Mouse (Mus musculus): ENCODE results near the gene Olfr1564.
"Not testable (repeated sequence)": the region's sequence is repeated elsewhere in the genome, so short reads cannot be mapped to it uniquely, and the experiment has no call there.

The Olfr1564 gene

GRCm38 (mm10) chr17:33221590-33221989 is at the start of gene Olfr1564:
TSS of gene Olfr1564 (minus strand) at chr17:33221690.
- no peak for DNase-seq (ENCODE audit: low spot score in 2 of 2)

DNA sequence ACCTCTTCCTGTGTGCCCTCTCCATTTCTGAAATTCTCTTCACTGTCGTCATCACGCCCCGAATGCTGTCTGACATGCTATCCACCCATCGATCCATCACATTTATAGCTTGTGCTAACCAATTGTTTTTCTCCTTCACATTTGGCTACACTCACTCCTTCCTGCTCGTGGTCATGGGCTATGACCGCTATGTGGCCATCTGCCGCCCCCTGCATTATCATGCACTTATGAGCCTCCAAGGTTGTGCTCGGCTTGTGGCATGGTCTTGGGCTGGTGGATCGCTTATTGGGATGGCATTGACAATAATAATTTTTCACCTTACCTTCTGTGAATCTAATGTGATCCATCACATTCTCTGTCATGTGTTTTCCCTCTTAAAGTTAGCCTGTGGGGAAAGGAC is 47.4 kb upstream of the Olfr1564 start:
- DNase-seq (ENCODE audit: low spot score in 2 of 2): no peak

GRCm38 (mm10) chr17:33264376-33264775 is 42.9 kb upstream of the Olfr1564 start, which contains the start of gene Olfr63:
TSS of gene Olfr63 (plus strand) at chr17:33264676.
- no peak for DNase-seq (ENCODE audit: low spot score in 2 of 2)

DNA sequence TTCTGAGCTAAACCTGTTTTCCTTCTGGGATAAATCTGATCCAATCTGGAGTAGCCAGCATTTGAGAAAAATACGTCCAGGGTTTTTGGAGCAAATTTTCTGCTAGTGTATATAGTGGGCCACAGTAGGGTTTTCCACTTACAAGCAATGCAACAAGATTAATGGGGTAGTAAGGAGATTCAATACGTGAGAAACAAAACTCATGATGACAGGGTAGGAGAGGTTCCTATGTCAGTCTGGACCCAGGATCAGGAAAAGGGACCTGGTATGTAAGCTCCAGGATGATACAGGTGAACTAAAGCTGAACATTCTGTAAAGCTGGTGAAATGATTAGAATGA is 33.8 kb upstream of the Olfr1564 start:
- DNase-seq (ENCODE audit: low spot score in 2 of 2): not testable (repeated sequence)

GRCm38 (mm10) chr17:33254530-33255318 is 33.2 kb upstream of the Olfr1564 start, which contains the start of gene Zfp955a:
TSS of gene Zfp955a (minus strand) at chr17:33255145.
- DNase-seq (ENCODE audit: low spot score in 2 of 2): not testable (repeated sequence)

- not testable (repeated sequence) for DNase-seq (ENCODE audit: low spot score in 2 of 2)
Observed at GRCm38 (mm10) chr17:33236646-33237045, 15.2 kb upstream of the Olfr1564 start.

DNA sequence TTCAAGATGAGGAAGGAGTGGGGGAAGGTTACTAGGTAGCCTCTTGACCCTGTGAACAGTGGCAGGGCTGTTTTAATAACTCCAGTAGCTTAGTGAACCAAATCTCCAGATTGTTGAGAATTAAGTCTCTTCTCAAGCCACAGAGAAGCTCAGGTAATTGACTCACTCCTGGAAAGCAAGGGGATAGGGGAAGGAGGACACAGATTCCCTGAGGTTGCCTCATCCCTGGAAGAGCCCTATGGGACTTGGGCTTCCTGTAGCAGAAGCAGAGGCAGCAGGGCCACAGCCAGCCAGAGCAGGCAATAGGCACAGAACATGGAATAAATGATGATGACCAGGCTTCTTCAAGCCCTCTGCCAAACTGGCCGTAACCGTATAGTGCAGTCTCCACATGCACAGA is 30.5 kb downstream of the Olfr1564 start, which contains the start of gene Olfr239:
Gene Olfr239, plus strand, starts transcription at position 301 of the 400 bp plus-strand sequence.
- DNase-seq (ENCODE audit: low spot score in 2 of 2): not testable (repeated sequence)

DNA sequence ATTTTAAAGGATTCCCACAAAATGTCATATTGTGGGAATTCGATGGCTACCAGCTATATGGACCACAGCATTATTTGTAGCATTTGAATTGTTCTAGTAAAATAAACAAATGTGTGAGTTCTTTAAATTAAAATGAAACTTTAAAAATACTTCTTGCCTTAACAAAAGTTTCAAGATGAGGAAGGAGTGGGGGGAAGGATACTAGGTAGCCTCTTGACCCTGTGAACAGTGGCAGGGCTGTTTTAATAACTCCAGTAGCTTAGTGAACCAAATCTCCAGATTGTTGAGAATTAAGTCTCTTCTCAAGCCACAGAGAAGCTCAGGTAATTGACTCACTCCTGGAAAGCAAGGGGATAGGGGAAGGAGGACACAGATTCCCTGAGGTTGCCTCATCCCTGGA is 53.3 kb downstream of the Olfr1564 start, which contains the start of gene Olfr55:
Gene Olfr55, plus strand, starts transcription at position 301 of the 400 bp plus-strand sequence.
- DNase-seq (ENCODE audit: low spot score in 2 of 2): not testable (repeated sequence)
